Mouse (Mus musculus): ENCODE data around the gene Gm11099. TPM values are rescaled to one million over a fixed set of nuclear protein-coding genes. Genes with fewer than 3 reads are reported as not detected.

Gm11099 gene
- polyA plus RNA-seq (2017; shearing (Covaris generic)): not detected

GRCm38 (mm10) chr2:58859134-58859533, at the start of gene Gm11099:
Gene Gm11099 (plus strand): TSS chr2:58859434.

Data from CD4-positive, CD25-positive, alpha-beta regulatory T cell (primary cell).